Mouse (Mus musculus): ENCODE data around the gene Urgcp. TPM values are rescaled to one million over a fixed set of nuclear protein-coding genes. Genes with fewer than 3 reads are reported as not detected.
A peak's percentile ranks its signal among the peaks of the same experiment; 100 is the strongest.

The Urgcp gene
- polyA plus RNA-seq, 1 experiment from 2014 or later = 35.2 TPM

- Histone ChIP-seq H3K27ac (ENCODE audit: low read length) (no peak overlapping the region), H3K27me3 (replicated peaks; ENCODE audit: control insufficient read depth, insufficient read depth, low read length) (no peaks in the 10 kb centered on the region), H3K36me3 (ENCODE audit: control insufficient read depth, insufficient read depth) (peaks cover 2% of the 10 kb centered on the region; the same call in 1 of the 2 replicates), H3K9me3 (ENCODE audit: control insufficient read depth, low read length) (no peaks in the 10 kb centered on the region), H3K9ac (replicated peaks; ENCODE audit: low read depth, low read length) (no peak overlapping the region), H3K4me3 (replicated peaks; ENCODE audit: low read length) (no peak overlapping the region), H3K4me2 (ENCODE audit: low read length) (peak overlapping the region; percentile 79), H3K4me1 (replicated peaks; ENCODE audit: control insufficient read depth, insufficient read depth, low read length) (peaks cover 13% of the 10 kb centered on the region)
- ATAC-seq = no peak
- WGBS = 88% methylated on average over 9 of the region's 9 CpGs
These were observed 56.2 kb downstream of the Urgcp start for GRCm38 (mm10) chr11:5705972-5706371.

GRCm38 (mm10) chr11:5703341-5703740 is 58.8 kb downstream of the Urgcp start:
- no peaks in the 10 kb centered on the region for H3K9me3 ChIP-seq (ENCODE audit: control insufficient read depth, low read length)
- 93% methylated on average over 1 of the region's 1 CpGs for WGBS

DNA sequence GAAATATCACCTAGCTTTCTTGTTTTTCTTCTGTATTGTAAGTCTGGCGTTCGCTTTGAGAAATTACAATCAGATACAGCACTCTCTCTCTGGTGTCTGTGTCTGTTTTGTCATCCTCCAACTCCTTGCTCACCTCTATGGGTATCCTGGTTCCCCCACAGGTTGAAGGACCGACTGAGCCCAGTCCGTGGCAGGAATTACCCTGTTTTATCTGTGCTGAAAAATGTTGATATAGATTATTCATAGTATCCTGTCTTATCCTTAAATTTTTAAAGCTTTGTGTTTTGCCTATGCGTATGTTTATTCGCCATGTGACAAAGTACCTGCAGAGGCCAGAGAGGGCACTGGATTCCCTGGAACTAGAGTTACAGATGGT is 59.2 kb downstream of the Urgcp start:
- WGBS = 79% methylated on average over 6 of the region's 6 CpGs

More at GRCm38 (mm10) chr11:5703341-5703740, 58.8 kb downstream of the Urgcp start:
- H3K9ac ChIP-seq (replicated peaks; ENCODE audit: low read depth, low read length) = no peak overlapping the region
- no peak overlapping the region for H3K4me2 ChIP-seq (ENCODE audit: low read length)
- peaks cover 13% of the 10 kb centered on the region for H3K4me1 ChIP-seq (replicated peaks; ENCODE audit: control insufficient read depth, insufficient read depth, low read length)
- H3K27me3 ChIP-seq (replicated peaks; ENCODE audit: control insufficient read depth, insufficient read depth, low read length) = no peaks in the 10 kb centered on the region
- no peak overlapping the region for H3K27ac ChIP-seq (ENCODE audit: low read length)
- H3K36me3 ChIP-seq (ENCODE audit: control insufficient read depth, insufficient read depth) = peaks cover 2% of the 10 kb centered on the region; the same call in 1 of the 2 replicates
- no peak for ATAC-seq
- H3K4me3 ChIP-seq (replicated peaks; ENCODE audit: low read length) = no peak overlapping the region

GRCm38 (mm10) chr11:5702271-5702956 is 59.8 kb downstream of the Urgcp start:
- H3K4me1 ChIP-seq (replicated peaks; ENCODE audit: control insufficient read depth, insufficient read depth, low read length) = peaks cover 13% of the 10 kb centered on the region
- no peak overlapping the region for H3K4me3 ChIP-seq (replicated peaks; ENCODE audit: low read length)
- H3K27ac ChIP-seq (ENCODE audit: low read length) = no peak overlapping the region
- no peak overlapping the region for H3K9ac ChIP-seq (replicated peaks; ENCODE audit: low read depth, low read length)
- no peak for ATAC-seq
- no peaks in the 10 kb centered on the region for H3K27me3 ChIP-seq (replicated peaks; ENCODE audit: control insufficient read depth, insufficient read depth, low read length)
- 66% methylated on average over 5 of the region's 5 CpGs for WGBS
- H3K36me3 ChIP-seq (ENCODE audit: control insufficient read depth, insufficient read depth) = peaks cover 2% of the 10 kb centered on the region; the same call in 1 of the 2 replicates
- no peak overlapping the region for H3K4me2 ChIP-seq (ENCODE audit: low read length)
- H3K9me3 ChIP-seq (ENCODE audit: control insufficient read depth, low read length) = no peaks in the 10 kb centered on the region

More for the DNA sequence above, 59.2 kb downstream of the Urgcp start:
- no peak for ATAC-seq
- Histone ChIP-seq H3K27me3 (replicated peaks; ENCODE audit: control insufficient read depth, insufficient read depth, low read length) (no peaks in the 10 kb centered on the region), H3K9ac (replicated peaks; ENCODE audit: low read depth, low read length) (no peak overlapping the region), H3K4me3 (replicated peaks; ENCODE audit: low read length) (no peak overlapping the region), H3K9me3 (ENCODE audit: control insufficient read depth, low read length) (no peaks in the 10 kb centered on the region), H3K4me2 (ENCODE audit: low read length) (no peak overlapping the region), H3K27ac (ENCODE audit: low read length) (no peak overlapping the region), H3K36me3 (ENCODE audit: control insufficient read depth, insufficient read depth) (peaks cover 2% of the 10 kb centered on the region; the same call in 1 of the 2 replicates), H3K4me1 (replicated peaks; ENCODE audit: control insufficient read depth, insufficient read depth, low read length) (peaks cover 13% of the 10 kb centered on the region)

DNA sequence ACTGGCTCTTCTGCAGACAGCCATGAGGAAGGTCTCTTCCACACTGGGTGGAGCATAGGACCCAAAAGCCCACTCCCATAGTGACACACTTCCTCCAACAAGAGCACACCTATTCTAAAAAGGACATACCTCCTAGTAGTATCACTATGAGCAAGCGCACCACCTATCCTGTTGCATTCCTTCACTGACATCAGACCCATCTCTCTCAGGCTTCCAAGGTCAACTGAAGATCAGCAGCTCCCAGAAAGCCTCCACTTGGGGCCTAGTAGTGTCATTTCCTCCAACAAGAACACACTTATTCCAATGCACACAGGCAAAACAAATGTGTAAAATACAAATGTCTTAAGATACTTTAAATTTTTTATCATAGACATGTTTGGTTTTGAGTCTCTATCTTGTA is 60.4 kb downstream of the Urgcp start:
- Histone ChIP-seq H3K9ac (replicated peaks; ENCODE audit: low read depth, low read length) (no peak overlapping the region), H3K27me3 (replicated peaks; ENCODE audit: control insufficient read depth, insufficient read depth, low read length) (no peaks in the 10 kb centered on the region), H3K36me3 (ENCODE audit: control insufficient read depth, insufficient read depth) (peaks cover 2% of the 10 kb centered on the region; the same call in 1 of the 2 replicates), H3K27ac (ENCODE audit: low read length) (no peak overlapping the region), H3K4me2 (ENCODE audit: low read length) (no peak overlapping the region), H3K4me1 (replicated peaks; ENCODE audit: control insufficient read depth, insufficient read depth, low read length) (peaks cover 12% of the 10 kb centered on the region), H3K9me3 (ENCODE audit: control insufficient read depth, low read length) (no peaks in the 10 kb centered on the region), H3K4me3 (replicated peaks; ENCODE audit: low read length) (no peak overlapping the region)
- no peak for ATAC-seq
- WGBS = 96% methylated on average over 1 of the region's 1 CpGs

DNA sequence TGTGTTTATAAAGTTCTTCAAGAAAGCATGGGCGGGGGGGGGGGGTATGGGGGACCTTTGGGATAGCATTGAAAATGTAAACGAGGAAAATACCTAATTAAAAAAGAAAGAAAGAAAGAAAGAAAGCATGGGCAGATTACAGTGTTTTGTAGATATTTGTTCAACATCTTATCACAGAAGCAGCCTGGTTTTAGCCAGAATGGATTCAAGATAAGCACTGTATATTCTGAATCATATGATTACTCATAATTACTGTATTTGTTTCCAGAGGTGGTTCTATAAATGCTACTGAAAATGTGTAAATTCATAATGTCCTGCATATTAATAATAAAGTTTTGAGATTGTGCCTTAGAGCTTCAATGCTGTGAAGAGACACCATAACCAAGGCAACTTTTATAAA is 60.9 kb downstream of the Urgcp start:
- Histone ChIP-seq H3K36me3 (ENCODE audit: control insufficient read depth, insufficient read depth) (peaks cover 2% of the 10 kb centered on the region; the same call in 1 of the 2 replicates), H3K9ac (replicated peaks; ENCODE audit: low read depth, low read length) (no peak overlapping the region), H3K27ac (ENCODE audit: low read length) (no peak overlapping the region), H3K4me3 (replicated peaks; ENCODE audit: low read length) (no peak overlapping the region), H3K4me1 (replicated peaks; ENCODE audit: control insufficient read depth, insufficient read depth, low read length) (peaks cover 6% of the 10 kb centered on the region), H3K4me2 (ENCODE audit: low read length) (no peak overlapping the region), H3K9me3 (ENCODE audit: control insufficient read depth, low read length) (no peaks in the 10 kb centered on the region), H3K27me3 (replicated peaks; ENCODE audit: control insufficient read depth, insufficient read depth, low read length) (no peaks in the 10 kb centered on the region)
- 74% methylated on average over 2 of the region's 2 CpGs for WGBS
- ATAC-seq = no peak

- H3K4me3 ChIP-seq (replicated peaks; ENCODE audit: low read length) = no peak overlapping the region
- H3K9me3 ChIP-seq (ENCODE audit: control insufficient read depth, low read length) = no peaks in the 10 kb centered on the region
- peaks cover 1% of the 10 kb centered on the region for H3K4me1 ChIP-seq (replicated peaks; ENCODE audit: control insufficient read depth, insufficient read depth, low read length)
- no peak overlapping the region for H3K27ac ChIP-seq (ENCODE audit: low read length)
- H3K27me3 ChIP-seq (replicated peaks; ENCODE audit: control insufficient read depth, insufficient read depth, low read length) = no peaks in the 10 kb centered on the region
- H3K4me2 ChIP-seq (ENCODE audit: low read length) = no peak overlapping the region
- 91% methylated on average over 7 of the region's 7 CpGs for WGBS
- peaks cover 2% of the 10 kb centered on the region; the same call in 1 of the 2 replicates for H3K36me3 ChIP-seq (ENCODE audit: control insufficient read depth, insufficient read depth)
- H3K9ac ChIP-seq (replicated peaks; ENCODE audit: low read depth, low read length) = no peak overlapping the region
- ATAC-seq = no peak
These were observed 61.4 kb downstream of the Urgcp start for GRCm38 (mm10) chr11:5700808-5701207.

DNA sequence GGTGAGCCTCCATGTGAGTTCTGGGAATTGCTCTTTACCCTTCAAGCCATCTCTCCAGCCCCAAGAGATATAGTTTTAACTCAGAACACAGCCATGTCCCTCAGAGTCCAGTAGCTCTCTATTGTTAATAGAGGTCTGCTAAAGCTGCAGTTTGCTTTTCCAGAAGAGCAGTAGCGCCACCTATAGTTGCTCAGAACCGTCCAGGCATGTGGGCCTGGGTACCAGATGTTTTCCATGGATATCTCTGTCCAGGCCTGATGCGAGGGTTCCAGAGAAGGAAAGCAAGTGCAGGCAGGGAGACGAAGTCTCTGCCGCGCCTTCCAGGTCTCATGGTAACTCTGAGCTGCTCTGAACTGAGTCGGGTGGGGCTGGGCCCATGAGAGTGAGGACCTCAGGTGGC is 70.4 kb downstream of the Urgcp start:
- no peaks in the 10 kb centered on the region for H3K27me3 ChIP-seq (replicated peaks; ENCODE audit: control insufficient read depth, insufficient read depth, low read length)
- H3K4me1 ChIP-seq (replicated peaks; ENCODE audit: control insufficient read depth, insufficient read depth, low read length) = no peaks in the 10 kb centered on the region
- no peak overlapping the region for H3K9ac ChIP-seq (replicated peaks; ENCODE audit: low read depth, low read length)
- ATAC-seq = no peak
- H3K4me2 ChIP-seq (ENCODE audit: low read length) = no peak overlapping the region
- no peaks in the 10 kb centered on the region for H3K36me3 ChIP-seq (ENCODE audit: control insufficient read depth, insufficient read depth)
- H3K9me3 ChIP-seq (ENCODE audit: control insufficient read depth, low read length) = 0 out of 2 replicates have a peak, but pooled peaks cover 2% of the 10 kb centered on the region
- WGBS = 29% methylated on average over 7 of the region's 7 CpGs
- H3K27ac ChIP-seq (ENCODE audit: low read length) = no peak overlapping the region
- no peak overlapping the region for H3K4me3 ChIP-seq (replicated peaks; ENCODE audit: low read length)

DNA sequence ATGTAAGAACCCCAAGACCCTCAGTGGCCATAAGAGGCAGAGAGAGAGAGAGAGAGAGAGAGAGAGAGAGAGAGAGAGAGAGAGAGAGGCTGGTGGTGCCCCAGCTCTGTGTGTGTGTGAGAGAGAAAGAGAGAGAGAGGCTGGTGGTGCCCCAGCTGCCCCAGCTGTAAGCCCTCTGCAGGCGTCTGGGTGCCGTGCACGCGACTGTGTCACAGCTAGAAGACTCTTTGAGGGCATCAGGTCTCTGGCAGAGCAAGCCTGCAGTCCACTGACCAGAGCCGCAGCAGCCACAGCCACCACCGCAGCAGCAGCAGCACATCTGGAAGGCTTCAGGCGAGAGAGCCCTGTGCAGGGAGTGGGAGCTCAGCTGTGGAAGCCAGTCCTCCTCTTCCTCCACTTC is 77.9 kb downstream of the Urgcp start:
- Histone ChIP-seq H3K9me3 (ENCODE audit: control insufficient read depth, low read length) (no peaks in the 10 kb centered on the region), H3K27ac (ENCODE audit: low read length) (no peak overlapping the region), H3K27me3 (replicated peaks; ENCODE audit: control insufficient read depth, insufficient read depth, low read length) (no peaks in the 10 kb centered on the region), H3K4me3 (replicated peaks; ENCODE audit: low read length) (no peak overlapping the region), H3K9ac (replicated peaks; ENCODE audit: low read depth, low read length) (no peak overlapping the region), H3K36me3 (ENCODE audit: control insufficient read depth, insufficient read depth) (no peaks in the 10 kb centered on the region), H3K4me2 (ENCODE audit: low read length) (no peak overlapping the region), H3K4me1 (replicated peaks; ENCODE audit: control insufficient read depth, insufficient read depth, low read length) (no peaks in the 10 kb centered on the region)
- ATAC-seq = no peak
- 44% methylated on average over 7 of the region's 7 CpGs for WGBS
